Mouse (Mus musculus) CH12.LX (cell line): ENCODE results near the gene Adgrg5. TPM values are rescaled to one million over a fixed set of nuclear protein-coding genes. Genes with fewer than 3 reads are reported as not detected.

Experiments
- DNase-seq: peaks from one replicate; pipeline ENCODE4 v3.0.0-alpha.2; 2013; ENCODE audit errors: extremely low read depth
- H3K27ac ChIP-seq: 2 replicates; pipeline ENCODE4 v1.5.1; 2012; ENCODE audit warnings: low read depth, mild to moderate bottlenecking, control low read depth, moderate library complexity; ENCODE audit not compliant: insufficient read depth
- H3K27me3 ChIP-seq: replicated peaks from 2 replicates; pipeline ENCODE3; 2012; ENCODE audit warnings: inconsistent platforms
- H3K36me3 ChIP-seq, 2 experiments: replicated peaks in 1 of 2; 2 replicates each; pipeline versions ENCODE3 to v1.6.1; 2012; ENCODE audit warnings: inconsistent platforms in 1 of 2, low read length in 1 of 2, mild to moderate bottlenecking in 1 of 2, mixed read lengths in 1 of 2, moderate library complexity in 1 of 2; ENCODE audit not compliant: control insufficient read depth in 1 of 2, insufficient read depth in 1 of 2
- H3K4me1 ChIP-seq, 2 experiments: 2 replicates each; pipeline ENCODE4 v1.6.1; 2012; ENCODE audit warnings: inconsistent platforms in 1 of 2, moderate library complexity in 1 of 2; ENCODE audit not compliant: insufficient read depth in 2 of 2, control insufficient read depth in 1 of 2
- H3K4me2 ChIP-seq: 2 replicates; pipeline ENCODE4 v1.6.1; 2012; ENCODE audit warnings: low read depth, mild to moderate bottlenecking, control low read depth; ENCODE audit not compliant: poor library complexity, insufficient read depth, severe bottlenecking
- H3K4me3 ChIP-seq, 3 experiments: fragments of 150-350 bp in 1 of 3; sonication (generic) in 1 of 3; replicated peaks in 1 of 3; 2 replicates each; pipeline versions ENCODE3 to v1.5.1; 2011 to 2012; ENCODE audit warnings: low read depth in 2 of 3, low read length in 2 of 3, mild to moderate bottlenecking in 2 of 3, moderate library complexity in 2 of 3, control low read depth in 1 of 3, improper control_type of control experiment in 1 of 3, inconsistent platforms in 1 of 3, mixed read lengths in 1 of 3; ENCODE audit not compliant: poor library complexity in 1 of 3
- H3K79me2 ChIP-seq: replicated peaks from 2 replicates; pipeline ENCODE4 v1.6.1; 2012; ENCODE audit warnings: mild to moderate bottlenecking, moderate library complexity; ENCODE audit not compliant: control insufficient read depth, poor library complexity, insufficient read depth, severe bottlenecking; ENCODE audit errors: extremely low read depth
- H3K9ac ChIP-seq: 2 replicates; pipeline ENCODE4 v1.6.1; 2012; ENCODE audit warnings: low read depth, mild to moderate bottlenecking, control low read depth, moderate library complexity; ENCODE audit not compliant: insufficient read depth
- H3K9me3 ChIP-seq: replicated peaks from 2 replicates; pipeline ENCODE3; 2012; ENCODE audit warnings: low read length, inconsistent platforms, mixed read lengths
- CHD2 ChIP-seq: IDR thresholded peaks from 2 replicates; pipeline ENCODE4 v1.6.1; 2011; ENCODE audit warnings: low read length, improper control_type of control experiment
- E2F4 ChIP-seq: IDR thresholded peaks from 2 replicates; pipeline ENCODE4 v1.6.1; 2011; ENCODE audit warnings: low read depth, low read length, improper control_type of control experiment; ENCODE audit not compliant: insufficient replicate concordance
- EP300 ChIP-seq: IDR thresholded peaks from 2 replicates; pipeline ENCODE4 v1.6.1; 2011; ENCODE audit warnings: low read length, improper control_type of control experiment
- ETS1 ChIP-seq: conservative IDR thresholded peaks from 2 replicates; pipeline ENCODE4 v1.6.1; 2012; ENCODE audit warnings: low read depth, mild to moderate bottlenecking, inconsistent platforms, low read length, improper control_type of control experiment, moderate library complexity
- GABPA ChIP-seq: IDR thresholded peaks from 2 replicates; pipeline ENCODE4 v1.6.1; 2012; ENCODE audit warnings: low read depth, low read length, improper control_type of control experiment, inconsistent platforms; ENCODE audit not compliant: insufficient replicate concordance
- IRF4 ChIP-seq: IDR thresholded peaks from 2 replicates; pipeline ENCODE4 v1.6.1; 2014; ENCODE audit warnings: low read depth, mild to moderate bottlenecking, inconsistent platforms, low read length, improper control_type of control experiment
- JUN ChIP-seq: IDR thresholded peaks from 2 replicates; pipeline ENCODE4 v1.6.1; 2011; ENCODE audit warnings: low read depth, mild to moderate bottlenecking, low read length, improper control_type of control experiment, moderate library complexity; ENCODE audit not compliant: insufficient read depth
- JUND ChIP-seq: conservative IDR thresholded peaks from 2 replicates; pipeline ENCODE4 v1.6.1; 2011; ENCODE audit warnings: low read depth, low read length, improper control_type of control experiment
- MEF2A ChIP-seq: IDR thresholded peaks from 2 replicates; pipeline ENCODE4 v1.6.1; 2014; ENCODE audit warnings: low read depth, mild to moderate bottlenecking, inconsistent platforms, low read length, improper control_type of control experiment, borderline replicate concordance
- NELFE ChIP-seq: IDR thresholded peaks from 2 replicates; pipeline ENCODE4 v1.6.1; 2011; ENCODE audit warnings: low read depth, low read length, improper control_type of control experiment
- NRF1 ChIP-seq: IDR thresholded peaks from 2 replicates; pipeline ENCODE4 v1.6.1; 2014; ENCODE audit warnings: low read depth, mild to moderate bottlenecking, inconsistent platforms, low read length, improper control_type of control experiment, moderate library complexity
- POLR2AphosphoS2 ChIP-seq: IDR thresholded peaks from 2 replicates; pipeline ENCODE4 v1.6.1; 2011; ENCODE audit warnings: low read depth, low read length, improper control_type of control experiment
- RAD21 ChIP-seq: IDR thresholded peaks from 2 replicates; pipeline ENCODE4 v1.6.1; 2011; ENCODE audit warnings: low read depth, mild to moderate bottlenecking, low read length, improper control_type of control experiment, moderate library complexity
- SIN3A ChIP-seq: IDR thresholded peaks from 2 replicates; pipeline ENCODE4 v1.6.1; 2012; ENCODE audit warnings: low read length, improper control_type of control experiment, inconsistent platforms
- SMC3 ChIP-seq: IDR thresholded peaks from 2 replicates; pipeline ENCODE4 v1.6.1; 2011; ENCODE audit warnings: low read depth, low read length, improper control_type of control experiment
- TBP ChIP-seq: conservative IDR thresholded peaks from 2 replicates; pipeline ENCODE4 v1.6.1; 2011; ENCODE audit warnings: low read depth, low read length, improper control_type of control experiment
- TCF12 ChIP-seq: IDR thresholded peaks from 2 replicates; pipeline ENCODE4 v1.6.1; 2014; ENCODE audit warnings: low read depth, mild to moderate bottlenecking, inconsistent platforms, low read length, improper control_type of control experiment
- UBTF ChIP-seq: IDR thresholded peaks from 2 replicates; pipeline ENCODE4 v1.6.1; 2012; ENCODE audit warnings: low read depth, mild to moderate bottlenecking, inconsistent platforms, low read length, improper control_type of control experiment, moderate library complexity
- USF1 ChIP-seq: IDR thresholded peaks from 2 replicates; pipeline ENCODE4 v1.6.1; 2014; ENCODE audit warnings: low read depth, mild to moderate bottlenecking, inconsistent platforms, low read length, improper control_type of control experiment
- ZC3H11A ChIP-seq: IDR thresholded peaks from 2 replicates; pipeline ENCODE4 v1.6.1; 2012; ENCODE audit warnings: low read depth, mild to moderate bottlenecking, inconsistent platforms, low read length, improper control_type of control experiment
- ZKSCAN1 ChIP-seq: IDR thresholded peaks from 2 replicates; pipeline ENCODE4 v1.6.1; 2012; ENCODE audit warnings: low read depth, inconsistent platforms, low read length, improper control_type of control experiment, borderline replicate concordance
- ZMIZ1 ChIP-seq: IDR thresholded peaks from 2 replicates; pipeline ENCODE4 v1.6.1; 2012; ENCODE audit warnings: low read depth, mild to moderate bottlenecking, inconsistent platforms, low read length, improper control_type of control experiment
- ZNF384 ChIP-seq: IDR thresholded peaks from 2 replicates; pipeline ENCODE4 v1.6.1; 2012; ENCODE audit warnings: low read depth, low read length, improper control_type of control experiment, inconsistent platforms
- dilution Hi-C: fragments of 300-500 bp; cut with MboI; formaldehyde crosslinking; loops from 2 replicates; pipeline ENCODE4 v1.14.3; 2020; ENCODE audit warnings: low sequenced_read_pairs; ENCODE audit not compliant: extremely low pct_unique_long_range_greater_than_20kb, extremely low pct_ligation_motif_present
- in situ Hi-C: fragments of 300-500 bp; cut with MboI; formaldehyde crosslinking; loops from 3 replicates; pipeline ENCODE4 v1.14.3; 2019; ENCODE audit warnings: low sequenced_read_pairs, low pct_ligation_motif_present, low pct_unique_long_range_greater_than_20kb, mixed read lengths
- polyA plus RNA-seq: library from polyadenylated mRNA; unstranded; fragments of >175 nt; gene quantifications from 2 replicates; pipeline ENCODE4 v1.2.1, GENCODE M21; 2012; ENCODE audit warnings: low read depth; ENCODE audit not compliant: insufficient read length
- total RNA-seq, 2 experiments: library from RNA; depleted of rRNA; stranded (reverse); fragments of 300-350 nt in 1 of 2; fragments of >200 nt in 1 of 2; gene quantifications; 2 replicates each; pipeline ENCODE4 v1.2.3; 2012 to 2014

Gene Adgrg5
- total and polyA plus RNA-seq, 3 experiments: 0.81 to 10.0 (median 6.9) TPM

GRCm38 (mm10) chr8:94922602-94923001 is 892 bp upstream of the Adgrg5 start:
- no peak overlapping the region for H3K4me2 ChIP-seq
- H3K79me2 ChIP-seq: no peaks in the 10 kb centered on the region
- TF ChIP-seq ZMIZ1 (no peak), JUN (no peak)
- H3K4me3 ChIP-seq: no peak overlapping the region
- peaks cover 1% of the 10 kb centered on the region for H3K27me3 ChIP-seq
- no peak overlapping the region for H3K27ac ChIP-seq
- dilution Hi-C loops (no loop called here), in situ Hi-C loops (no loop called here)
- H3K4me1 ChIP-seq: peaks cover 14 to 48% of the 10 kb centered on the region in 2 experiments
- H3K9ac ChIP-seq: no peak overlapping the region
- H3K36me3 ChIP-seq: no peaks in the 10 kb centered on the region
- DNase-seq: no peak
- no peaks in the 10 kb centered on the region for H3K9me3 ChIP-seq

DNA sequence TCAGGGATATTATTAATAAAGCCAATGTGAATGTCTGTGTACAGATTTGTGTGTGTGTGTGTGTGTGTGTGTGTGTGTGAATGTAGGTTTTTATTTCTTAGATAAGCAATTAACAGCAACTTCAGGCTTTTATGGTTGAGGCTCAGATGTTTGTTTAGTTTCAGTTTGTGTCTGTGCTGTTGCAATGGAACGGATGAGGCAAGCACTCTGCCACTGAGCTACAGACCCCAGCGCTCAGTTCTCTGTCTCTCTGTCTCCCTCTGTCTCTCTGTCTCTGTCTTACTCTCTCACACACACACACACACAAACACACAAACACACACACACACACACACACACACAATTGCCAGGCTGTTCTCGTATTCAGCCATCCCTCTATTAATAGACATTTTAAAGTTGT is 4.7 kb downstream of the Adgrg5 start:
- no peaks in the 10 kb centered on the region for H3K36me3 ChIP-seq
- no peak overlapping the region for H3K4me3 ChIP-seq
- H3K79me2 ChIP-seq: no peaks in the 10 kb centered on the region
- H3K4me1 ChIP-seq: peaks cover 4 to 22% of the 10 kb centered on the region in 2 experiments
- DNase-seq: no peak
- no peak overlapping the region for H3K9ac ChIP-seq
- H3K4me2 ChIP-seq: no peak overlapping the region
- H3K27ac ChIP-seq: no peak overlapping the region
- no peaks in the 10 kb centered on the region for H3K27me3 ChIP-seq
- TF ChIP-seq RAD21: no peak
- no peak for TF ChIP-seq ZKSCAN1
- TF ChIP-seq MEF2A: no peak
- no peak for TF ChIP-seq UBTF
- TF ChIP-seq NRF1: no peak
- TF ChIP-seq SIN3A: no peak
- no peak for TF ChIP-seq SMC3
- TF ChIP-seq EP300: no peak
- TF ChIP-seq TCF12: no peak
- TF ChIP-seq JUN: no peak
- TF ChIP-seq ZC3H11A: no peak
- no peak for TF ChIP-seq NELFE
- TF ChIP-seq USF1: no peak
- TF ChIP-seq GABPA: no peak
- H3K9me3 ChIP-seq: no peaks in the 10 kb centered on the region
- in situ Hi-C loops: no loop called here
- dilution Hi-C loops: no loop called here

DNA sequence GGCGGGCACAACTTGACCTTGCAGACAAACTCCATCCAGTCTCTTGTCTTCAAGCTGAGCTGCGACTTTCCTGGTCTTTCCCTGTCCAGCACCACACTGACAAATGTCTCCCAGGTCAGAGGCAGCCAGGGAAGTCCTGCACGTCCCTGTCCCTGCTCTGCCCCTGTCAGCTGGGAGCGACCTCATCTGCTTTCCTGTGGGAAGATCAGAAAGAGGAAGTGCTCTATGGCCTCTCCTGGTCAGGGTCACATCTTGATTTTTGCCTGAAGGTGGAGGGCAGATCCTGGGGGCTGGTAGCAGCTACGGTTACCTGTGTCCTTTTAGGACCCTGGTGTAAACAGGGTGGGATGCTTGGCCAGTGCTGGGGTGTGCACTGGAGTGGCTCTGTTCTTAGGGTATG is 10.4 kb downstream of the Adgrg5 start:
- Histone ChIP-seq H3K4me2 (no peak overlapping the region), H3K27me3 (no peaks in the 10 kb centered on the region), H3K79me2 (no peaks in the 10 kb centered on the region), H3K27ac (no peak overlapping the region), H3K4me1 (peaks cover 12 to 23% of the 10 kb centered on the region in 2 experiments), H3K4me3 (no peak overlapping the region), H3K9ac (no peak overlapping the region), H3K36me3 (peaks cover 0 to 26% of the 10 kb centered on the region in 2 experiments), H3K9me3 (no peaks in the 10 kb centered on the region)
- dilution Hi-C loops: no loop called here
- in situ Hi-C loops: no loop called here
- TF ChIP-seq SIN3A (no peak), MEF2A (no peak), POLR2AphosphoS2 (no peak), TBP (no peak), NRF1 (no peak), RAD21 (no peak), JUND (no peak), IRF4 (no peak), JUN (no peak), SMC3 (no peak), UBTF (no peak), ETS1 (no peak), E2F4 (no peak), ZNF384 (no peak), EP300 (no peak), CHD2 (no peak)
- no peak for DNase-seq
